Mouse (Mus musculus) embryonic facial prominence, embryonic 15.5 days (tissue): ENCODE results near the gene Clrn1. TPM values are rescaled to one million over a fixed set of nuclear protein-coding genes. Genes with fewer than 3 reads are reported as not detected.
"Not testable (repeated sequence)": the region's sequence is repeated elsewhere in the genome, so short reads cannot be mapped to it uniquely, and the experiment has no call there.

Source experiments
- ATAC-seq: fragments of 200-750 bp; cut with Nextera tagmentation; 2 replicates; pipeline ENCODE4 v1.8.0; 2017; ENCODE audit warnings: low read depth, moderate TSS enrichment; ENCODE audit not compliant: insufficient number of reproducible peaks, low FRiP score, low TSS enrichment
- H3K27ac ChIP-seq: fragments of 300-500 bp; sonication (generic); replicated peaks from 2 replicates; pipeline ENCODE4 v1.5.1; 2015; ENCODE audit warnings: mild to moderate bottlenecking, inconsistent platforms
- H3K27me3 ChIP-seq: fragments of 300-500 bp; sonication (generic); 2 replicates; pipeline ENCODE4 v1.6.1; 2015; ENCODE audit warnings: inconsistent platforms
- H3K36me3 ChIP-seq: fragments of 300-500 bp; sonication (generic); 2 replicates; pipeline ENCODE4 v1.6.1; 2015; ENCODE audit warnings: mild to moderate bottlenecking, inconsistent platforms
- H3K4me1 ChIP-seq: fragments of 300-500 bp; sonication (generic); 2 replicates; pipeline ENCODE4 v1.6.1; 2015; ENCODE audit warnings: inconsistent platforms
- H3K4me2 ChIP-seq: fragments of 300-500 bp; sonication (generic); replicated peaks from 2 replicates; pipeline ENCODE4 v1.6.1; 2015; ENCODE audit warnings: mild to moderate bottlenecking, inconsistent platforms
- H3K4me3 ChIP-seq: fragments of 300-500 bp; sonication (generic); replicated peaks from 2 replicates; pipeline ENCODE4 v1.5.1; 2015; ENCODE audit warnings: mild to moderate bottlenecking, inconsistent platforms
- H3K9ac ChIP-seq: fragments of 300-500 bp; sonication (generic); 2 replicates; pipeline ENCODE4 v1.6.1; 2015; ENCODE audit warnings: inconsistent platforms
- H3K9me3 ChIP-seq: fragments of 300-500 bp; sonication (generic); replicated peaks from 2 replicates; pipeline ENCODE4 v1.6.1; 2016; ENCODE audit warnings: inconsistent platforms
- WGBS: fragments of 180-500 bp; shearing (Covaris S2); methylation state at CpG from one replicate; pipeline ENCODE4 v1.1.7; 2015; 5-methylcytosine and 5-hydroxymethylcytosine counted together
- polyA plus RNA-seq: library from polyadenylated mRNA; unstranded; fragments of >200 nt; fragmentation: Nextera tagmentation; extraction: Ambion mirVana; gene quantifications from 2 replicates; pipeline ENCODE4 v1.2.1, GENCODE M21; 2015

The Clrn1 gene
- polyA plus RNA-seq, 1 experiment from 2014 or later = 2.0 TPM

GRCm38 (mm10) chr3:58887719-58888118 is 2.6 kb upstream of the Clrn1 start:
- Histone ChIP-seq H3K4me2 (no peak overlapping the region), H3K27me3 (no peaks in the 10 kb centered on the region), H3K4me3 (no peak overlapping the region), H3K9ac (no peak overlapping the region), H3K9me3 (no peaks in the 10 kb centered on the region), H3K4me1 (no peaks in the 10 kb centered on the region), H3K36me3 (no peaks in the 10 kb centered on the region), H3K27ac (no peak overlapping the region)
- ATAC-seq = no peak
- WGBS = 89% methylated on average over 10 of the region's 10 CpGs

DNA sequence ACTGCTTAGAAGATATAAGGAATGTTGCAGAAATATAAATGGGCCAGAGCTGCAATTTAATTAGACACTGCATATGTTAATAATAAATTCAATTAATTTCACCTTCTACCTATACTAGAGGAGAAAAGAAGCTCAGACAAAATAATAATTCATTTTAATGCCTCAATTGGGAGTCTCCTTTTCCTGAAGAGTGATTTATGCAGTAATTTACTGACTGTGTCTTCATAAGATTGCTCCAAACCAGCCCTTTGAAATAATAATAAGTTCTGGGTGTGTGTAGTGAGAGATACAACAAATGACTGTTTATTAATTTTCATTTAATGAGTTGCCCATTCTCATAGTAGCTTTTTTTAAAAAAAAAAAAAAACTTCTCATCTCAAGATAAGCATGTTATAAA is 1.6 kb downstream of the Clrn1 start:
- no peak overlapping the region for H3K4me3 ChIP-seq
- no peak overlapping the region for H3K4me2 ChIP-seq
- H3K27me3 ChIP-seq = no peaks in the 10 kb centered on the region
- H3K9ac ChIP-seq = no peak overlapping the region
- no peaks in the 10 kb centered on the region for H3K4me1 ChIP-seq
- H3K36me3 ChIP-seq = no peaks in the 10 kb centered on the region
- H3K9me3 ChIP-seq = no peaks in the 10 kb centered on the region
- ATAC-seq = no peak
- H3K27ac ChIP-seq = no peak overlapping the region

GRCm38 (mm10) chr3:58882878-58883510 is 2.1 kb downstream of the Clrn1 start:
- no peaks in the 10 kb centered on the region for H3K36me3 ChIP-seq
- H3K9me3 ChIP-seq = no peaks in the 10 kb centered on the region
- WGBS = 35% methylated on average over 8 of the region's 8 CpGs
- no peaks in the 10 kb centered on the region for H3K4me1 ChIP-seq
- no peak overlapping the region for H3K4me2 ChIP-seq
- H3K27me3 ChIP-seq = no peaks in the 10 kb centered on the region
- ATAC-seq = no peak
- no peak overlapping the region for H3K9ac ChIP-seq
- no peak overlapping the region for H3K27ac ChIP-seq
- H3K4me3 ChIP-seq = no peak overlapping the region

GRCm38 (mm10) chr3:58881016-58881415 is 4.1 kb downstream of the Clrn1 start:
- H3K4me2 ChIP-seq = no peak overlapping the region
- no peak for ATAC-seq
- no peaks in the 10 kb centered on the region for H3K27me3 ChIP-seq
- WGBS = 86% methylated on average over 1 of the region's 1 CpGs
- no peak overlapping the region for H3K4me3 ChIP-seq
- H3K36me3 ChIP-seq = no peaks in the 10 kb centered on the region
- no peak overlapping the region for H3K9ac ChIP-seq
- H3K27ac ChIP-seq = no peak overlapping the region
- no peaks in the 10 kb centered on the region for H3K9me3 ChIP-seq
- no peaks in the 10 kb centered on the region for H3K4me1 ChIP-seq

GRCm38 (mm10) chr3:58880181-58880580 is 5.0 kb downstream of the Clrn1 start:
- no peak overlapping the region for H3K9ac ChIP-seq
- no peak overlapping the region for H3K27ac ChIP-seq
- no peak for ATAC-seq
- H3K4me3 ChIP-seq = no peak overlapping the region
- H3K36me3 ChIP-seq = no peaks in the 10 kb centered on the region
- H3K4me2 ChIP-seq = no peak overlapping the region
- no peaks in the 10 kb centered on the region for H3K27me3 ChIP-seq
- no peaks in the 10 kb centered on the region for H3K4me1 ChIP-seq
- no peaks in the 10 kb centered on the region for H3K9me3 ChIP-seq
- 72% methylated on average over 2 of the region's 2 CpGs for WGBS

GRCm38 (mm10) chr3:58871882-58872281 is 13.3 kb downstream of the Clrn1 start:
- not testable (repeated sequence) for H3K27me3 ChIP-seq

GRCm38 (mm10) chr3:58865690-58866089 is 19.4 kb downstream of the Clrn1 start:
- ATAC-seq = no peak
- Histone ChIP-seq H3K4me2 (no peak overlapping the region), H3K4me1 (no peaks in the 10 kb centered on the region), H3K27ac (no peak overlapping the region), H3K27me3 (no peaks in the 10 kb centered on the region), H3K9me3 (no peaks in the 10 kb centered on the region), H3K4me3 (no peak overlapping the region), H3K9ac (no peak overlapping the region), H3K36me3 (no peaks in the 10 kb centered on the region)
- WGBS = 31% methylated on average over 7 of the region's 7 CpGs

More at GRCm38 (mm10) chr3:58871882-58872281, 13.3 kb downstream of the Clrn1 start:
- not testable (repeated sequence) for H3K9me3 ChIP-seq, H3K4me2 ChIP-seq, H3K4me1 ChIP-seq, H3K36me3 ChIP-seq, H3K9ac ChIP-seq, H3K4me3 ChIP-seq, ATAC-seq, H3K27ac ChIP-seq
- 73% methylated on average over 2 of the region's 2 CpGs for WGBS

DNA sequence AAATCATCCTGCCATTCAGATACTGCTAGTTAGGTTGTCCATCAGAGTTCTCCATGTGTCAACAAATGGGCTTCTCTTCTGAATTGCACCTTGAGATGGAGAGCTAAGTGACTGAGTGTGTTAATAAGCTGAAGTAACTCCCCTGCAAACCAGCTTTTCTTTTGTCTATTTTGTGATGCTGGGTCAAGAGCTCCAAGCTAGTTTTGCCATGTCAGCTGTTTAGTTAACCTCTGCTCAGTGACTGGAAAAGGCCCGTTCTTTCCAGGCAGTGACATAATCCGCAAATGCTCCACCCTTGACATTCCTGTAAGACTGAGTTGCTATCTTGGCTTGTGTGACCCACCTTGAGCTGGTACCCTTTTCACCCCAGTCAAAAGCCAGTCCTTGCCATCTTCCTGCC is 22.2 kb downstream of the Clrn1 start:
- no peak for ATAC-seq
- Histone ChIP-seq H3K4me2 (no peak overlapping the region), H3K4me3 (no peak overlapping the region), H3K27ac (no peak overlapping the region), H3K9ac (no peak overlapping the region), H3K36me3 (no peaks in the 10 kb centered on the region), H3K4me1 (no peaks in the 10 kb centered on the region), H3K9me3 (no peaks in the 10 kb centered on the region), H3K27me3 (no peaks in the 10 kb centered on the region)
- WGBS = 68% methylated on average over 2 of the region's 2 CpGs

- 35% methylated on average over 1 of the region's 1 CpGs for WGBS
- no peaks in the 10 kb centered on the region for H3K27me3 ChIP-seq
- H3K4me2 ChIP-seq = no peak overlapping the region
- no peak overlapping the region for H3K9ac ChIP-seq
- no peak overlapping the region for H3K4me3 ChIP-seq
- no peaks in the 10 kb centered on the region for H3K36me3 ChIP-seq
- no peak overlapping the region for H3K27ac ChIP-seq
- no peak for ATAC-seq
- no peaks in the 10 kb centered on the region for H3K4me1 ChIP-seq
- H3K9me3 ChIP-seq = no peaks in the 10 kb centered on the region
Observed at GRCm38 (mm10) chr3:58843415-58843814, 41.7 kb downstream of the Clrn1 start.

GRCm38 (mm10) chr3:58833442-58834160 is 51.5 kb downstream of the Clrn1 start:
- Histone ChIP-seq H3K4me1 (no peaks in the 10 kb centered on the region), H3K4me3 (no peak overlapping the region), H3K27me3 (no peaks in the 10 kb centered on the region), H3K9me3 (no peaks in the 10 kb centered on the region), H3K9ac (no peak overlapping the region), H3K36me3 (no peaks in the 10 kb centered on the region), H3K27ac (no peak overlapping the region), H3K4me2 (no peak overlapping the region)
- 81% methylated on average over 5 of the region's 5 CpGs for WGBS
- ATAC-seq = no peak

- Histone ChIP-seq H3K9me3 (no peaks in the 10 kb centered on the region), H3K27me3 (no peaks in the 10 kb centered on the region), H3K4me1 (no peaks in the 10 kb centered on the region), H3K9ac (no peak overlapping the region), H3K36me3 (no peaks in the 10 kb centered on the region), H3K27ac (no peak overlapping the region), H3K4me3 (no peak overlapping the region), H3K4me2 (no peak overlapping the region)
- WGBS = 81% methylated on average over 2 of the region's 2 CpGs
- no peak for ATAC-seq
Observed at GRCm38 (mm10) chr3:58832888-58833287, 52.3 kb downstream of the Clrn1 start.

DNA sequence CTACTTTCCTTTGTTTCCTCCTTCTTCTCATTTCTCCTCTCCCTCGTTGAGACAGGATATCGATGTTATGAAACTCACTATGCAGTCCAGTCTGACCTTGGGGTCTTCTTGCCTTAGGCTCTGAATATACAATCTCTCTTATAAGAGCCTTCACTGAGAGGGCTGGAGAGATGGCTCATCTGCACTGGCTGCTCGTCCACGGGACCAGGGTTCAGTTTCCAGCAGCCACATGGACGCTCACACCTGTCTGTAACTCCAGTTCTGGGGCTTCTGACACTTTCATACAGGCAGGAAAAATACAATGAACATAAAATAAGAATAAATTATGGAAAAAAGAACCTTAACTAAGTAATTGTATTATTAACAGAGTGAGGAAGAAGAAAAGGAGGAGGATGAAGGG is 53.6 kb downstream of the Clrn1 start:
- H3K4me3 ChIP-seq = no peak overlapping the region
- no peaks in the 10 kb centered on the region for H3K36me3 ChIP-seq
- H3K27ac ChIP-seq = no peak overlapping the region
- H3K9me3 ChIP-seq = no peaks in the 10 kb centered on the region
- no peaks in the 10 kb centered on the region for H3K27me3 ChIP-seq
- 65% methylated on average over 5 of the region's 5 CpGs for WGBS
- ATAC-seq = no peak
- H3K4me1 ChIP-seq = no peaks in the 10 kb centered on the region
- H3K9ac ChIP-seq = no peak overlapping the region
- H3K4me2 ChIP-seq = no peak overlapping the region
